Mouse (Mus musculus): ENCODE results near the gene Cdyl.

DNA sequence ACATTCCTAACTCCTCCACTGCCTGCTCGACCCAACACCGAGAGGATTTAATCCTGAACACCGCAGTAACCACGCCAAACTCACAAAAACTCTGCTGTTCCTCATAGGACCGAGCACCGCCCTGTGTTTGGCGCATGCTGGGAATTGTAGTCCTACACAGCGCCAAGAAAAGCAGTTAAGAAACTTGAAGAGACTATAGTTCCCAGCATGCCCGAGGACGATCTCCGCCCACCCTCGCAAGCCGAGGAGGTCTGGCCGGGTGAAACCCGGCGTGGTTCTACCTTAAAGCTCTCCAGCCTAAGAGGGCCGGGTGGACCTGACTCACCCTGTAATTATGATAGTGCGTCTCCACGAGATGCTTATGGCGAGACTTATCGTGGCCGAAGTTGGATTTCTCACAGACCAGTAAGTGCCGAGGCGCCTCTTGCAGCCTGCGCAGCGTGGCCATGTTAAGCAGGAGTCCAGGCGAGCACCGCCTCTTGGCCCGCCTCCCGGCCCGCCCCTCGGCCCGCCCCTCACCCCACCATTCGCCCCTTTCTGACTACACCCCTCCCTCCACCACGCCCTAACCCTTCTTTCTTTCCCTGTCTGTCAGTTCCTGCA, 246.3 kb downstream of the Cdyl start, which contains the start of gene Rpp40:
- no peak for TF ChIP-seq TAL1 (IDR thresholded peaks at IDR 0.05; ENCODE audit: low read length)
- TF ChIP-seq GATA1 (IDR thresholded peaks at IDR 0.05; ENCODE audit: low read length), result no peak

Measured in erythroblast, embryonic 14.5 days (primary cell).